Mouse (Mus musculus) kidney, postnatal 4 days (tissue): ENCODE data around the gene Aqp6.

Experiments used
- DNase-seq, 2 experiments: peaks; one replicate each; pipeline ENCODE4 v3.0.0; 2021; ENCODE audit warnings: mixed read lengths in 2 of 2

Gene Aqp6

GRCm38 (mm10) chr15:99599245-99600070 lies 1.7 kb upstream of the Aqp6 start:
- DNase-seq = no peak

GRCm38 (mm10) chr15:99601823-99602120 lies 572 bp downstream of the Aqp6 start:
- no peak for DNase-seq

GRCm38 (mm10) chr15:99602206-99602820 lies 1.1 kb downstream of the Aqp6 start:
- DNase-seq = no peak

- DNase-seq = no peak
These were observed 2.0 kb downstream of the Aqp6 start for GRCm38 (mm10) chr15:99603216-99603615.

- no peak for DNase-seq
These were observed 4.4 kb downstream of the Aqp6 start for GRCm38 (mm10) chr15:99605595-99605994.

- DNase-seq = peak; percentile 40 to 59
These were observed 5.3 kb downstream of the Aqp6 start for GRCm38 (mm10) chr15:99606515-99606914.

GRCm38 (mm10) chr15:99607388-99608113 lies 6.4 kb downstream of the Aqp6 start:
- no peak for DNase-seq

GRCm38 (mm10) chr15:99608382-99609125 lies 7.4 kb downstream of the Aqp6 start:
- DNase-seq = no peak

- DNase-seq = no peak
These were observed 10.4 kb downstream of the Aqp6 start for GRCm38 (mm10) chr15:99611563-99611962.

- no peak for DNase-seq
These were observed 13.1 kb downstream of the Aqp6 start for GRCm38 (mm10) chr15:99614273-99614672.

- peak; percentile 66 to 76 for DNase-seq
These were observed 13.6 kb downstream of the Aqp6 start for GRCm38 (mm10) chr15:99614753-99615152.

- DNase-seq = peak in 1 of 2 experiments; percentile 54
These were observed 14.0 kb downstream of the Aqp6 start for GRCm38 (mm10) chr15:99615246-99615645.

GRCm38 (mm10) chr15:99618595-99618994 lies 17.4 kb downstream of the Aqp6 start:
- DNase-seq = no peak

GRCm38 (mm10) chr15:99619821-99620220 lies 18.6 kb downstream of the Aqp6 start:
- no peak for DNase-seq

GRCm38 (mm10) chr15:99622063-99622462 lies 20.9 kb downstream of the Aqp6 start:
- no peak for DNase-seq

GRCm38 (mm10) chr15:99631618-99632017 lies 30.4 kb downstream of the Aqp6 start:
- no peak for DNase-seq

GRCm38 (mm10) chr15:99634702-99635101 lies 33.5 kb downstream of the Aqp6 start:
- DNase-seq = no peak

GRCm38 (mm10) chr15:99637405-99638123 lies 36.4 kb downstream of the Aqp6 start:
- DNase-seq = no peak

GRCm38 (mm10) chr15:99638124-99638485 lies 36.9 kb downstream of the Aqp6 start:
- no peak for DNase-seq

GRCm38 (mm10) chr15:99642622-99643021 lies 41.4 kb downstream of the Aqp6 start:
- no peak for DNase-seq

- DNase-seq = no peak
These were observed 42.6 kb downstream of the Aqp6 start for GRCm38 (mm10) chr15:99643832-99644231.

GRCm38 (mm10) chr15:99644776-99645175 lies 43.6 kb downstream of the Aqp6 start:
- peak in 1 of 2 experiments; percentile 33 for DNase-seq
